Mouse (Mus musculus): ENCODE results near the gene Hacd1. TPM values are rescaled to one million over a fixed set of nuclear protein-coding genes. Genes with fewer than 3 reads are reported as not detected.

The Hacd1 gene
- polyA plus RNA-seq, 1 experiment from 2014 or later: 32.0 TPM

Other genes with a start within 250 kb of the Hacd1 start
- gene Stam, start 18.0 kb upstream of the Hacd1 start, polyA plus RNA-seq (2016; fragmentation: Nextera tagmentation; extraction: Ambion mirVana): 97.8 and 111 TPM in 2 replicates
- gene Tmem236, start 118.4 kb upstream of the Hacd1 start, polyA plus RNA-seq (2016; fragmentation: Nextera tagmentation; extraction: Ambion mirVana): 0.05 TPM in 1 of 2 replicates, not detected in the other
- 3.0 and 3.2 TPM in 2 replicates for gene Mrc1, start 173.3 kb upstream of the Hacd1 start, polyA plus RNA-seq (2016; fragmentation: Nextera tagmentation; extraction: Ambion mirVana)